Mouse (Mus musculus) embryo, embryonic 10.5 days (tissue): ENCODE data around the gene Hist2h3c2.
"Not testable (repeated sequence)": the region's sequence is repeated elsewhere in the genome, so short reads cannot be mapped to it uniquely, and the experiment has no call there.

Source experiments
- DNase-seq: peaks from one replicate; pipeline ENCODE4 v3.0.0-alpha.2; 2015; ENCODE audit warnings: low spot score

Gene Hist2h3c2

DNA sequence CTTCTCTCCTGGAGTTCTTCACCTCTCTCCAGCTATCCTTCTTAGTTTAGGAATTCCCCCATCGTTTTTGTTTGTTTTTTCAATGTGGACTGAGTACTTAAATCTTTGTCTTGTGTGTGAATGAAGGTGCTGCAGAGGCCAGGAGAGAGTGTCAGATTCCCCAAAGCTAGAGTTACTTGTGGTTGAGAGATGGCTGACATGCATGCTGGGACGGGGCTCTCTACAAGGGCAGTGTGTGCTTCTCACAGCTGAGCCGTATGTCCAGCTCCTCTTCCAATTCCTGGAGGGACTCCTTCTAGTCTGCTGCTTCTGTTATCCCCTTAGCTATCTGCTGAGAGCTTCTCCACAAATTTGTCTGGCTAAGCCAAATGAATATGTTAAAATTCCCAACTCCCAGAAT, 3.1 kb downstream of the Hist2h3c2 start:
- no peak for DNase-seq

GRCm38 (mm10) chr3:96234914-96235313, 4.0 kb downstream of the Hist2h3c2 start:
- DNase-seq: no peak

DNA sequence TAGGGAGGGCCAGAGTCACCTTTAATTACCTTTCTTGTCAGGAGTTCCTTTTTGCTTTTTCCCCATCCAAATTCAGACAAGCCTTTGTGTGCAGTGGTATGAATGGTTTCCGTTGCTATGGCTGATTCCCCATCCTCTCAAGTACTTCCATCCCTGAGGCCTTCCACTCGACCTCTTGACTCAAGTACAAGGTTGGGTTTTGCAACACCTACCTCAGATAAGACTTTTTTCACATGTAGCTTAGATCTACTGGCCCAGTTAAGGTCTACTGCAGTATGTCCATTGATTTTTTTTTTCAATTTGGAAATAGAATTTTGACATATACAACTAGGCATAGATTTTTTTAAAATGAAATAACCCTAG, 7.2 kb downstream of the Hist2h3c2 start:
- DNase-seq: no peak

DNA sequence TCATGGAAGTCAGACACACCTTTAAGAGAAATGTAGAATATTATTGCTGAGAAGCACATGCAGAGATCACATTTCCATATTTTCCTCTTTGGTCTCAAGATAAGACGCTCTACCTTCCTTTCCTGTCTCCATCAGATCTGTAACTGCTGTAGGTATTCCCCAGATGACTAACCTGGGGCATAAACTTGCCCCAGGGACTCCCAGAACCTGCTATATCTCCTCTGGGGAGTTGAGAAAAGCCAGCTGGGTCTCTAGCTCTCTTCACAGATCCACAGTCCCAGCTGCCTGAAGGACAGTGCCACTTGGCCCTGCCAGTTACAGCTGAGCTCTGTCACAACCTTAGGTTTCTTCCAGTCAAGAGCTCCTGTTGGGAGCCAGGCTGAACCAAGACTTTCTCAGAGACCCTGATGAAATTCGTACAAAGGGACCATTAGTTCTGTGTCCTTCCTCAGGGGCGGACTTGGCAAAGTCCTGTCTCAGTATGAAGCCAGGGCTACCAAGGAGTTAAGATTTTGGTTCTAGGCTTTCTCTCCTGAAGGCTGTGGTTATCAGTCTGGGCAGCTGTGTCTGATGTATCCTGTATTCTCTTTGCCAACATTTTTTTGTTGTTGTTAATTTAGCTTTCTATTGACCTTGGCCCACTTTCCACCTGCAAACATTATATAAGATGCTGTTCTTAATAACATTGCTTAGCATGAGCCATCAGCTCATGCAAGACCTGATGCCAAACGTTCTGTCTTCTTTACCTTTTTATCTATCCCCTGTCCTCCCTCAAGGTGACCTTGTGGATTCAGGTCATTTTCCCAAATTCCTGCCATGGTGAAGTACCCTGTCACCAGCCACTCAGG, 7.8 kb downstream of the Hist2h3c2 start:
- DNase-seq: no peak

GRCm38 (mm10) chr3:96230404-96230803, 8.5 kb downstream of the Hist2h3c2 start:
- no peak for DNase-seq

DNA sequence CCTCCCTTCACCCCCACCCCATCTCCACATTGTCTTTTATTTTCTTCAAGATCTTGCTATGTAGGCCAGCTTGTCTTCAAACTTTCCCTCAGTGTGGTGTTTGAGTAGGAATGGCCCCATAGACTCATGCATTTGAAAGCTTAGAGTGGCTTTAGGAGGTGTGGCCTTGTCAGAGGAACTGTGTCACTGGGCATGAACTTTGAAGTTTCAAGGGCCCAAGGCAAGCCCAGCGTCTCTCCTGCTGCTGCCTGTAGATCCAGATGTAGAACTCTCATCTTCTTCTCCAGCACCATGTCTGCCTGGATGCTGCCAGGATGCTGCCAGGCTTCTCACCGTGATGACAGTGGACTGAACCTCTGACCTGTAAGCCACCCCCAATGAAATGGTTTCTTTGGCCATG, 10.1 kb downstream of the Hist2h3c2 start:
- no peak for DNase-seq

DNA sequence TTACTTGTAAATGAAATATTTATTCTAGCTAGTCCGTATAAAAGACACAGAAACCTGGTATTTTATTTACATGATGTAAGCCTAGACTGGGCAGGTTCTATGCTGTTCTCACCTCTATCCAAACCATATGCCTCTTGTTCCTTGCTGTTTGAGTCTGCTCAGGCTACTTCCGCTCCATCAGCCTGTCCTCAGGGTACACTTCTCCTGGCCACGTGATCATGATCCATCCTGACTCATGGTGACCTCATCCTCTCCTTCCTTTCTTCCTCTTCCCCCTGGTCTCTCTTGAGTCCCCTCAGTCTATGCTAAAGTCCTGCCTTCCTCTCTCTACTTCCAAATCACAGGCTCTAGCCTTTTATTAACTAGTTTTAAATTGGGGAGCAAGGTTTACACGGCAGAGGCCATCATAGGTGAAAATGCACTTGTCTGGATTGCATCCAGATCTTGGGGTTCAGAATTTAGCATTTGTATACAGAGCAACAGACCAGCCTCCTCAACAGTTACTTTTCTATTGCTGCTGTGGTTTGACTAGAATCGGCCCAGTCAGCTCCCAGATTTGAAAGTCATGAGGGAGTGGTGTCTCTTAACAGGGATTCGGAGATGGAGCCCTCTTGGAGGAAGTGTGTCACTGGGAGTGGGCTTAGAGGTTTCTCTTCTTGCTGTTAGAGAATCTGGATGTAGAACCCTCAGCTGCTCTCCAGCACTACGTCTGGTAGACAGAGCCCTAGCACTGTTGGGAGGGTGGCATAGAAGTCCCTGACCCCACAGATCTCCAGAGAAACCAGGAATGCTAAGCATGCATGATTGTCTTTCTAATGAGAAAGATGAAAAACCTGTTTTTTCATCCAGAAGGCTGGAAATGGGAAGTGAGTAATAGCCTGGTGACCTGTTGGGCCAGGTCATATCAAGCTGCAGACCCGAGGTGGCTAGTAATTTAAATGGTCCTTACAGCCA, 12.0 kb downstream of the Hist2h3c2 start:
- DNase-seq: no peak

DNA sequence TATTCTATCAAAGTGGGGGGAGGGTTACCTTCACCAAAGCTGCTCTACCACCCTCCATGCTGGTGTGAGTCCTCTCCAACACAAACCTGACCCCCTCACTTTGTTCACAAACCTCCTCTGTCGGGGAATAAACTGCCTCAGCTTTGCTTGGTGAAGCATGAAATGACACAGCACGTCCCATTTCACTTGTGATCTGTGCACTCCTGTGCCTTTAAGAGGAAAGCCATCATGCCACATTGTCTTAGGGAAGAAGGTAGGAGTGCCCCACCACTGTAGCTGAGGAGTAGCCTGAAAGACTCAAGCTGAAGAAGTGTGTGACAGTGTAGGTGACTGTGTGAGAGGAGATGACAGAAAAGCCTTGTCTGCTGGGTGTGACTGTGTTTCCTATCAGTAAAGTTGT, 13.5 kb downstream of the Hist2h3c2 start:
- DNase-seq: no peak

GRCm38 (mm10) chr3:96222774-96223173, 16.2 kb downstream of the Hist2h3c2 start:
- DNase-seq: no peak

GRCm38 (mm10) chr3:96221640-96222038, 17.3 kb downstream of the Hist2h3c2 start:
- DNase-seq: no peak

DNA sequence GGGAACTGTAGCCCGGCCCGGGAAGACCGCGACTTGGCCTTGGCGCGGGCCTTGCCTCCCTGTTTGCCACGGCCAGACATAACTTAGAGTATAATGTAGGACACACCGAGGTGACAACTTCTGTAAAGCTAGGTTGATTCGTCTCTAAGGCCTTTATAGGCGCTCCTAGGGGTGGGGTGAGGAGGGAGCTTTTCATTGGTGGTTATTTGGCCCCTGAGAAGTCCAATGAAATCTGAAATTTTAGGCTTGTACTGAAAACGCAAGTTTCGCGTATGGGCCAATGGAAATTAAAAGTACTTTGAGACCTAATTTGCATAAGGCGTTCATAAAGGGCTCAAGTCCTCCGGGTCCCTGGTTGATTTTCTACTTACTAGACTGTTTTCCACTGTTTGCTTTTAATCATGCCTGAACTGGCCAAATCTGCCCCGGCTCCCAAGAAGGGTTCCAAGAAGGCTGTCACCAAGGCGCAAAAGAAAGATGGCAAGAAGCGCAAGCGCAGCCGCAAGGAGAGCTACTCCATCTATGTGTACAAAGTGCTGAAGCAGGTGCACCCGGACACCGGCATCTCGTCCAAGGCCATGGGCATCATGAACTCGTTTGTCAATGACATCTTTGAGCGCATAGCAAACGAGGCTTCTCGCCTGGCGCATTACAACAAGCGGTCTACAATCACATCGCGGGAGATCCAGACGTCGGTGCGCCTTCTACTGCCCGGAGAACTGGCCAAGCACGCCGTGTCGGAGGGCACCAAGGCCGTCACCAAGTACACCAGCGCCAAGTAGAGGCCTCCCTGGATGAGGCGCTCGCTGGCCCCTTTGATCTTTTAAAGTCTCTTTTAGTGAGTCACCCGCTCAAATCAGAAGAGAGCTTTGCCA, 17.9 kb downstream of the Hist2h3c2 start, which contains the start of the genes Hist2h2ac and Hist2h2be:
TSS of gene Hist2h2ac (minus strand) at position 116 of the 875 bp plus-strand sequence.
TSS of gene Hist2h2be (plus strand) at position 355 of the 875 bp plus-strand sequence.
- DNase-seq: peak; percentile 97

GRCm38 (mm10) chr3:96220131-96220764, 18.7 kb downstream of the Hist2h3c2 start:
- peak; percentile 75 for DNase-seq

- DNase-seq: peak; percentile 91
Measured at GRCm38 (mm10) chr3:96219661-96220130, 19.2 kb downstream of the Hist2h3c2 start, which contains the start of the genes Bola1 and Hist2h2ab. Gene Bola1 (minus strand): TSS chr3:96219709. Gene Hist2h2ab (plus strand): TSS chr3:96219865.

DNA sequence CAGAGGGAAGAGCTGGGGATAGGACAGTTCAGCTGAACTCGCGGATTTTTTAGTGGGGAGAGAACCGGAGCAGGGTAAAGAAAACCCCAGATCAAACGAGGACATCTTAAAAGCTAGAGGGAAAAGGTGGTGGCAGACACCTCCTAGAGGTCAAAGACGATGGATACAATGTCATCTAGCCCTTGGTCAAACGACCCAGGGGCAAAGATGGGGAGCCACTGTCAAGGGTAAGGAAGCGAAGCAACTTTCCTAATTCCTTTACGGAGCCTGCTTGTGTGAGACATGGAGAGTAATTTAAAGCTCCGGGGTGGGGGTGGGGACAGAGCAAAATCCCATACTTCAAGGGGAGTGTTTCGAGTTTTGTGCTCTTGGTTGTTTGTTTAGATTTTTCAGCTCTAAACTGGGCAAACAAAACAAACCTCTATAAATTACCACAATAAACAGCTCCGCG, 19.7 kb downstream of the Hist2h3c2 start:
- peak; percentile 72 for DNase-seq

DNA sequence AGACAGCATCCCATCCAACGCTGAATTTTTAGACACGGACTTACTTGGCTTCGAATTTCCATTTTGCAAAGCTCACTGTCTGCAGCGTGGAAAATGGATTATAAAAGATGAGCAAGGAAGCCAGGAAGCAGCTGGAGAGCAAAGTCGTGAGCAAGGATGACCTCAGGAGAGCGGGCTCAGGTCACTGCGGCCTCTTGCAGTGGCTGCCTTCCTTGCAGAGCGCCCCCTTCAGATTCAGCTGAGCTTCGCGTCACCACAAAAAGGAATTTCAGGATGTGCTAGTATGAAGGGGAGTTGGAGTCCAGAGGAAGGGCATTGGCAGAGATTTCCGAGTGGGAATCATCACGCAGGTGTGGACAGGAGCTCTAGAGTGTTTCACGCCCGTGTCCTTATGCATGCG, 29.7 kb downstream of the Hist2h3c2 start:
- peak; percentile 46 for DNase-seq

DNA sequence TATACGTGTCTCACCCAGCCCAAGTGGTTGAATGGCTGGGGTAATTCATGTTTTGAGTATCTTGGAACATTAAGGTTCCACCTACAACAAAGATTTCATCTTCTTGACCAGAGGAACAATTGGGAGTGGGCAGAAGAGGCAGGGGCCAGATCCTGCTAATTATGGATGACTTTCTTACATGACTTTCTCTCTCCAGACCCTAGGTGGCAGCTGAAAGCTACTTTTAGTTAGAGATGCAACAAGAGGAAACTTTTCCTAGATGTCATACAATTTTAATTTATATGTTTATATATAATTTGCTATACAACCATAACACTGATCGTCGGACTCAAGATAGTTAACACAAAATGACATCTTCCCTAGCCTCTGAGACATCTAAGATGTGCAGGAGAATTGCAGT, 31.1 kb downstream of the Hist2h3c2 start:
- no peak for DNase-seq

- DNase-seq: no peak
Measured at GRCm38 (mm10) chr3:96199731-96200130, 39.2 kb downstream of the Hist2h3c2 start.

GRCm38 (mm10) chr3:96198601-96199251, 40.2 kb downstream of the Hist2h3c2 start:
- not testable (repeated sequence) for DNase-seq

DNA sequence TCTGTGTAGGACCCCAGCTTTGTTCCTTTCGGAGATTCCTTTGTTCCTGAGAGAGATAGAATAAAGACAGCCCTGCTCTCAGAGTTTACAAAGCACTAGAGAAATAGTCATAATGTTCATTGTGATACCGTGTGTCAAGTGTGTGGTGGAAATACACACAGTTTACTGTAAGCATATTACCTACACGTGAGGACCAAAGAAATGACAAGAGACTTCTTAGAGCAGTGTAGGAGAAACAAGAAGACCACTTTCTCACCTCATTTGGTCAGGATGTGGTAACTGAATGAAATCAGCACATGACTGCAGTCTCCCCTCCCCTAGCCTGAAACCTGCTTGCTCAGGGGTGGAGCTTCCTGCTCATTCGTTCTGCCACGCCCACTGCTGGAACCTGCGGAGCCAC, 40.7 kb downstream of the Hist2h3c2 start:
- DNase-seq: peak; percentile 55

DNA sequence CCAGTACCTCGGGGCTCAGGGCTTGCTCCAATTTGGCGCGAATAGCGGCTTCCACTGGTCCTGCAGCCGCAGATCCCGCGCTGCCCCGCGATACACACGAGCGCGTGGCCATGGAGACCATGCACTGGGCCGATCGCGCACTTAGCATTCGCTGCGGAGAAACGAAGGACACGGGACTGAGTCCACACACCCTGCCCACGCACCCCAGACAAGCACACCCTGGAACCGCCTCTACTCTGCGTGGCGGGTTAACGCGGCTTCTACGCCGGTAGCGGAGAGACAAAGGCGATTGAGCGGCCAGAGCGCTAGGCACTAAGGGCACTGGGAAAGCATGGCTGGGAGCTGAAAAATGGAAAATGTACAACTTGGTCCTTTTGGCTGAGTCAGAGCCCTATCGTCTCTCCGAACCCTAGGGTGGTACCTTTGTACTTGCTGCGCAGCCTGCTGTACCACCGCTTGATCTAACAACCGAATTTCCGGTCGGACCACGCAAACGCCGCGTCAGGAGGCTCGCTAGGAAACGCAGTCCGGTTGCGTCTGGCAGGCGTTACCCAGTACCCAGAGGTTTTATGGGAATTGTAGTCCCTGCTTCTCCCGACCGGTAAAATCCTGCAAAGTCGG, 41.7 kb downstream of the Hist2h3c2 start:
- DNase-seq: peak; percentile 95
